Mouse (Mus musculus) frontal cortex, postnatal 14 days (tissue): ENCODE data around the gene Psme4.
A peak's percentile ranks its signal among the peaks of the same experiment; 100 is the strongest.
"Not testable (repeated sequence)": the region's sequence is repeated elsewhere in the genome, so short reads cannot be mapped to it uniquely, and the experiment has no call there.

Experiments used
- DNase-seq, 2 experiments: peaks; one replicate each; pipeline ENCODE4 v3.0.0; 2022; ENCODE audit warnings: low spot score in 2 of 2

Psme4 gene

GRCm38 (mm10) chr11:30771267-30771903 is at the start of gene Psme4:
Gene Psme4, plus strand, starts transcription at chr11:30771726.
- peak; percentile 84 to 89 for DNase-seq

- no peak for DNase-seq
These were observed 48.1 kb upstream of the Psme4 start for GRCm38 (mm10) chr11:30723438-30723837.

GRCm38 (mm10) chr11:30730721-30731120 is 40.8 kb upstream of the Psme4 start:
- DNase-seq, result no peak

GRCm38 (mm10) chr11:30733376-30733775 is 38.1 kb upstream of the Psme4 start:
- DNase-seq, result no peak

GRCm38 (mm10) chr11:30743991-30744390 is 27.5 kb upstream of the Psme4 start:
- no peak for DNase-seq

GRCm38 (mm10) chr11:30748938-30749337 is 22.6 kb upstream of the Psme4 start:
- DNase-seq, result no peak

GRCm38 (mm10) chr11:30749587-30749986 is 21.9 kb upstream of the Psme4 start:
- DNase-seq, result no peak

- no peak for DNase-seq
These were observed 21.3 kb upstream of the Psme4 start for GRCm38 (mm10) chr11:30750039-30750823.

- DNase-seq, result no peak
These were observed 18.6 kb upstream of the Psme4 start for GRCm38 (mm10) chr11:30752956-30753355.

- not testable (repeated sequence) for DNase-seq
These were observed 17.1 kb upstream of the Psme4 start for GRCm38 (mm10) chr11:30754486-30754854.

- DNase-seq, result no peak
These were observed 16.5 kb upstream of the Psme4 start for GRCm38 (mm10) chr11:30754855-30755530.

- DNase-seq, result no peak
These were observed 10.1 kb upstream of the Psme4 start for GRCm38 (mm10) chr11:30761381-30761780.

GRCm38 (mm10) chr11:30761891-30762290 is 9.6 kb upstream of the Psme4 start:
- no peak for DNase-seq

GRCm38 (mm10) chr11:30765076-30765475 is 6.5 kb upstream of the Psme4 start:
- no peak for DNase-seq

- DNase-seq, result no peak
These were observed 709 bp upstream of the Psme4 start for GRCm38 (mm10) chr11:30770817-30771216.

- DNase-seq, result peak; percentile 27 to 34
These were observed 517 bp downstream of the Psme4 start for GRCm38 (mm10) chr11:30771904-30772581.

- DNase-seq, result no peak
These were observed 1.4 kb downstream of the Psme4 start for GRCm38 (mm10) chr11:30772777-30773417.

- no peak for DNase-seq
These were observed 3.1 kb downstream of the Psme4 start for GRCm38 (mm10) chr11:30774638-30775037.

GRCm38 (mm10) chr11:30777498-30777897 is 6.0 kb downstream of the Psme4 start:
- DNase-seq, result no peak

GRCm38 (mm10) chr11:30780893-30781292 is 9.4 kb downstream of the Psme4 start:
- no peak for DNase-seq

- DNase-seq, result no peak
These were observed 10.1 kb downstream of the Psme4 start for GRCm38 (mm10) chr11:30781612-30782011.

- no peak for DNase-seq
These were observed 14.0 kb downstream of the Psme4 start for GRCm38 (mm10) chr11:30785497-30785896.
